Mouse (Mus musculus): ENCODE measurements around the gene Pcnt. TPM values are rescaled to one million over a fixed set of nuclear protein-coding genes. Genes with fewer than 3 reads are reported as not detected.

Gene Pcnt
- polyA plus RNA-seq, 1 experiment from 2014 or later, result 12.4 TPM

DNA sequence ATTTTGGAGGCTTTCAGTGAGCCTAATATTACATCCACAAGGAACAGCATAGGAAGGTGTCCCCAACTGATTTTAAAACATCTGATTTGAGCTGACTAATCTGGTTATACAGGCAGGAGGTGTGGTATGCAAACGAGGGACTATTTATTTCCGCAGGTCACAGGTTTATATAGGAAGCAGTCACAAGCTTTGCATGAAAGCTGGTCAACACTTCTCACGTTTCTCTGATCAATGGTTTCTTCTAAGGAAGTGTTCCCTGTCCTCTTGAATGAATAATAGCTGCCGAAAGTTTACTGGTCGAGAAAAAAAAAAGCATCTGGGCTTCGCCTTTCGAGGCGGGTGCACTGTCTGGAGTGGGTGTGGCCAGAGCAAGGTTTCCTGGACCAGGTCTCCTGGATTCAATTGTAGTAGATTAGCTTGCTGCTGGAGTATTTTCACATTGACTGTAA, 96.5 kb downstream of the Pcnt start:
- peak overlapping the region; percentile 81 for H3K27ac ChIP-seq (ENCODE audit: low read length)
- ATAC-seq (ENCODE audit: insufficient read depth, low FRiP score), result no peak
- H3K36me3 ChIP-seq (ENCODE audit: control insufficient read depth, insufficient read depth, low read length), result no peaks in the 10 kb centered on the region; the same call in 1 of the 2 replicates
- no peaks in the 10 kb centered on the region for H3K9me3 ChIP-seq (replicated peaks; ENCODE audit: control insufficient read depth, low read length)
- H3K9ac ChIP-seq (ENCODE audit: low read length), result peak overlapping the region; percentile 36; the same call in 1 of the 2 replicates
- no peaks in the 10 kb centered on the region for H3K27me3 ChIP-seq (ENCODE audit: control insufficient read depth, insufficient read depth, low read length)
- H3K4me2 ChIP-seq (ENCODE audit: low read depth, low read length), result peak overlapping the region; percentile 97
- 5% methylated on average over 8 of the region's 8 CpGs for WGBS
- H3K4me1 ChIP-seq (ENCODE audit: control insufficient read depth, insufficient read depth, low read length), result peaks cover 17% of the 10 kb centered on the region
- peak overlapping the region; percentile 85 for H3K4me3 ChIP-seq (replicated peaks; ENCODE audit: low read length)

GRCm38 (mm10) chr10:76345540-76345902, 97.1 kb downstream of the Pcnt start:
- ATAC-seq (ENCODE audit: insufficient read depth, low FRiP score), result peak; percentile 16; the same call in 1 of the 2 replicates
- Histone ChIP-seq H3K4me1 (ENCODE audit: control insufficient read depth, insufficient read depth, low read length) (peaks cover 17% of the 10 kb centered on the region), H3K9me3 (replicated peaks; ENCODE audit: control insufficient read depth, low read length) (no peaks in the 10 kb centered on the region), H3K36me3 (ENCODE audit: control insufficient read depth, insufficient read depth, low read length) (no peaks in the 10 kb centered on the region; the same call in 1 of the 2 replicates), H3K4me3 (replicated peaks; ENCODE audit: low read length) (peak overlapping the region; percentile 85), H3K27ac (ENCODE audit: low read length) (peak overlapping the region; percentile 81), H3K9ac (ENCODE audit: low read length) (peak overlapping the region; percentile 93), H3K27me3 (ENCODE audit: control insufficient read depth, insufficient read depth, low read length) (no peaks in the 10 kb centered on the region), H3K4me2 (ENCODE audit: low read depth, low read length) (peak overlapping the region; percentile 97)
- WGBS, result 2% methylated on average over 12 of the region's 12 CpGs

GRCm38 (mm10) chr10:76344711-76345539, 97.7 kb downstream of the Pcnt start, which contains the start of gene Dip2a:
Gene Dip2a (minus strand): TSS chr10:76345291.
- H3K9ac ChIP-seq (ENCODE audit: low read length), result peak within 1 kb of the TSS; percentile 93
- no peaks in the 10 kb centered on the region for H3K27me3 ChIP-seq (ENCODE audit: control insufficient read depth, insufficient read depth, low read length)
- WGBS, result under 1% methylated on average over 83 of the region's 94 CpGs
- peak within 1 kb of the TSS; percentile 81 for H3K27ac ChIP-seq (ENCODE audit: low read length)
- H3K36me3 ChIP-seq (ENCODE audit: control insufficient read depth, insufficient read depth, low read length), result no peaks in the 10 kb centered on the region; the same call in 1 of the 2 replicates
- H3K4me3 ChIP-seq (replicated peaks; ENCODE audit: low read length), result peak within 1 kb of the TSS; percentile 85
- peak within 1 kb of the TSS; percentile 97 for H3K4me2 ChIP-seq (ENCODE audit: low read depth, low read length)
- no peaks in the 10 kb centered on the region for H3K9me3 ChIP-seq (replicated peaks; ENCODE audit: control insufficient read depth, low read length)
- peak; percentile 93 for ATAC-seq (ENCODE audit: insufficient read depth, low FRiP score)
- peaks cover 17% of the 10 kb centered on the region for H3K4me1 ChIP-seq (ENCODE audit: control insufficient read depth, insufficient read depth, low read length)

DNA sequence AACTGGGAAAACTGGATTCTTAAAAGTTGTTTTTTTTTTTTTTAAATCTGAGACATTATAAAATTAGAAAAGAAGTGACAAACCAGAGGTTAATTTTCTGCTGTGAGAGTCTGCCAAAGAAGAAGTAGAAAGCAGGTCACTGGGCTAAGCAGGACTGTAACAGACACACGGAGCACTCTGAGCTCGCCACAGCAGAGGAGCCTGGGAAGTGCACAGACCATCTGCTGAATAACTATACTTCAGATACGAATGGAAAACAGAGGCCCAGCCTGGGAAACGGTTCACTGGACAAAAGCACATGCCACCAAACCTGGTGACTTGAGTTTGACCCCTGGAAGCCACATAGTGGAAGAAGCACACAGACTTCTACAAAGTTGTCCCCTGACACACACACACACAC, 108.2 kb downstream of the Pcnt start:
- Histone ChIP-seq H3K4me2 (ENCODE audit: low read depth, low read length) (no peak overlapping the region), H3K4me1 (ENCODE audit: control insufficient read depth, insufficient read depth, low read length) (no peaks in the 10 kb centered on the region), H3K36me3 (ENCODE audit: control insufficient read depth, insufficient read depth, low read length) (no peaks in the 10 kb centered on the region), H3K27ac (ENCODE audit: low read length) (no peak overlapping the region), H3K4me3 (replicated peaks; ENCODE audit: low read length) (no peak overlapping the region), H3K9ac (ENCODE audit: low read length) (no peak overlapping the region), H3K27me3 (ENCODE audit: control insufficient read depth, insufficient read depth, low read length) (no peaks in the 10 kb centered on the region), H3K9me3 (replicated peaks; ENCODE audit: control insufficient read depth, low read length) (no peaks in the 10 kb centered on the region)
- ATAC-seq (ENCODE audit: insufficient read depth, low FRiP score), result no peak
- 40% methylated on average over 4 of the region's 4 CpGs for WGBS

DNA sequence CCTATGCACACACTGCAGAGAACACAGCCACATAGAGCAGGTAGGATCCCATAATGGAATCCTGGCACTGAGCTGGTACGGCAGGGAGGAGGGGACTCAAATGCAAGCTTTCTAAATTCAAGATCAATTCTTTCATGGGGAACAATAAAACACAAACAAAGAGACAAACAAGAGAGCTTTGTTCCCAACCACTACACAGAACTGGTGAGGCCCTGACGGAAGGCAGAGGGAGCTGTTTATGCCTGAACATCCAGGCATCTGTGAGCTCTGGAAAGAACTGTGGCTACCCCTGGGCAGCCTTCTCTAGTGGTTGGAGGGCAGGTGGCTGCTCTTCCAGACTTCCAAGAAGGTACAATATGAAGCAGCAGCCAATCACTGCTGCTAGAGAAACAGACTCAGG, 110.5 kb downstream of the Pcnt start:
- H3K9me3 ChIP-seq (replicated peaks; ENCODE audit: control insufficient read depth, low read length), result no peaks in the 10 kb centered on the region
- 82% methylated on average over 2 of the region's 2 CpGs for WGBS
- ATAC-seq (ENCODE audit: insufficient read depth, low FRiP score), result no peak
- no peak overlapping the region for H3K4me3 ChIP-seq (replicated peaks; ENCODE audit: low read length)
- H3K9ac ChIP-seq (ENCODE audit: low read length), result no peak overlapping the region
- no peaks in the 10 kb centered on the region for H3K36me3 ChIP-seq (ENCODE audit: control insufficient read depth, insufficient read depth, low read length)
- H3K4me1 ChIP-seq (ENCODE audit: control insufficient read depth, insufficient read depth, low read length), result no peaks in the 10 kb centered on the region
- H3K4me2 ChIP-seq (ENCODE audit: low read depth, low read length), result no peak overlapping the region
- no peak overlapping the region for H3K27ac ChIP-seq (ENCODE audit: low read length)
- H3K27me3 ChIP-seq (ENCODE audit: control insufficient read depth, insufficient read depth, low read length), result no peaks in the 10 kb centered on the region

- H3K9me3 ChIP-seq (replicated peaks; ENCODE audit: control insufficient read depth, low read length), result no peaks in the 10 kb centered on the region
- no peaks in the 10 kb centered on the region for H3K36me3 ChIP-seq (ENCODE audit: control insufficient read depth, insufficient read depth, low read length)
- H3K9ac ChIP-seq (ENCODE audit: low read length), result no peak overlapping the region
- H3K4me3 ChIP-seq (replicated peaks; ENCODE audit: low read length), result no peak overlapping the region
- WGBS, result 77% methylated on average over 4 of the region's 4 CpGs
- H3K4me2 ChIP-seq (ENCODE audit: low read depth, low read length), result no peak overlapping the region
- H3K27ac ChIP-seq (ENCODE audit: low read length), result no peak overlapping the region
- no peaks in the 10 kb centered on the region for H3K27me3 ChIP-seq (ENCODE audit: control insufficient read depth, insufficient read depth, low read length)
- no peaks in the 10 kb centered on the region for H3K4me1 ChIP-seq (ENCODE audit: control insufficient read depth, insufficient read depth, low read length)
- ATAC-seq (ENCODE audit: insufficient read depth, low FRiP score), result no peak
These were observed 113.5 kb downstream of the Pcnt start for GRCm38 (mm10) chr10:76329093-76329492.

DNA sequence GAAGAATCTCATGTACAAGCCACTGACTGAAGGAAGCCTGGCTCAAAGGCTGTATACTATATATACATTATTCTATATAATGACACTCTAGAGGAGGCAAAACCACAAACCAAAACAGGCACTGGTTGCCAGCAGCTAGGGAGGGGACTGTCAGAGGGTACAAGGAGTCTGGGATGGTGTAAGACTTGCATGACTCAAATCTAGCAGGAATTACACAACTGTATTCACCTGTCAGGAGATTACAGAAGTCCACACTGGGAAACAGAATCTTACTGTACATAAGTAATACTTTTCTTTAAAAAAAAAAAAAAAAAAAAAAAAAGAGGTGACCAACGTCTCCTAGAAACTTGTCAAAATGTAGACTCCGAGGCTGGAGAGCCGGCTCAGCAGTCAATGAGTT, 114.0 kb downstream of the Pcnt start:
- Histone ChIP-seq H3K27me3 (ENCODE audit: control insufficient read depth, insufficient read depth, low read length) (no peaks in the 10 kb centered on the region), H3K9ac (ENCODE audit: low read length) (no peak overlapping the region), H3K9me3 (replicated peaks; ENCODE audit: control insufficient read depth, low read length) (no peaks in the 10 kb centered on the region), H3K4me1 (ENCODE audit: control insufficient read depth, insufficient read depth, low read length) (no peaks in the 10 kb centered on the region), H3K36me3 (ENCODE audit: control insufficient read depth, insufficient read depth, low read length) (no peaks in the 10 kb centered on the region), H3K4me3 (replicated peaks; ENCODE audit: low read length) (no peak overlapping the region), H3K27ac (ENCODE audit: low read length) (no peak overlapping the region), H3K4me2 (ENCODE audit: low read depth, low read length) (no peak overlapping the region)
- ATAC-seq (ENCODE audit: insufficient read depth, low FRiP score), result no peak
- 84% methylated on average over 3 of the region's 3 CpGs for WGBS

DNA sequence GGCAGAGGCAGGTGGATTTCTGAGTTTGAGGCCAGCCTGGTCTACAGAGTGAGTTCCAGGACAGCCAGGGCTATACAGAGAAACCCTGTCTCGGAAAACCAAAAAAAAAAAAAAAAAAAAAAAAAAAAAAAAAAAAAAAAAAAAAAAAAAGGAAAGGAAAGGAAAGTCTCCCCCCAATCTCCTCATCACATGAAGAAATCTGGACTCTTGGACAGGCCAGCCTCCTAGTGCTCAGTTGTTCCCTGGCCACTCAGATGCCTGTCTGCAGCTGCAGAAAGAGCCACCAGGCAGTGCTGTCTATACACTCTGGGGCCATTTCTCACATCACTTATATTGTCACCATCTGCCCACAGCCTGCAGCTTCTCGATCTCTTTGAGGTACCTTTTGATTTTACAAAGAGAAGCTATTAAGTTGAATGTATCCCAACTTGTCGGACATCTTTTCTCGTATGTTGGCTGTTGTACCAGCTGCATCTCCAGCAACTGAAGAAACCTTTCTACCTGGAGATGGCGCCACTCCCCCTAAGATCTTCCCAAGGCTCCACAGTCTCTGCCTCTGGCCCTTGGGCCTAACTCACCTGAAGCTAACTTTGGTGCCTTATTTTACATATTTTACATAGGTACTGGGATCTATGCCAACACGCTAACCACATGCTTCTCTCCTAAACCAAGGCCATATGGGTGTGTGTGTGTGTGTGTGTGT, 116.1 kb downstream of the Pcnt start:
- no peak overlapping the region for H3K9ac ChIP-seq (ENCODE audit: low read length)
- no peaks in the 10 kb centered on the region for H3K4me1 ChIP-seq (ENCODE audit: control insufficient read depth, insufficient read depth, low read length)
- H3K9me3 ChIP-seq (replicated peaks; ENCODE audit: control insufficient read depth, low read length), result no peaks in the 10 kb centered on the region
- WGBS, result 72% methylated on average over 6 of the region's 6 CpGs
- no peak overlapping the region for H3K4me3 ChIP-seq (replicated peaks; ENCODE audit: low read length)
- no peak overlapping the region for H3K4me2 ChIP-seq (ENCODE audit: low read depth, low read length)
- ATAC-seq (ENCODE audit: insufficient read depth, low FRiP score), result 0 out of 2 replicates have a peak, but pooled peaks have one; percentile 33
- no peaks in the 10 kb centered on the region for H3K27me3 ChIP-seq (ENCODE audit: control insufficient read depth, insufficient read depth, low read length)
- no peak overlapping the region for H3K27ac ChIP-seq (ENCODE audit: low read length)
- no peaks in the 10 kb centered on the region for H3K36me3 ChIP-seq (ENCODE audit: control insufficient read depth, insufficient read depth, low read length)

- WGBS, result 79% methylated on average over 12 of the region's 12 CpGs
- no peaks in the 10 kb centered on the region for H3K27me3 ChIP-seq (ENCODE audit: control insufficient read depth, insufficient read depth, low read length)
- ATAC-seq (ENCODE audit: insufficient read depth, low FRiP score), result no peak
- H3K4me3 ChIP-seq (replicated peaks; ENCODE audit: low read length), result no peak overlapping the region
- no peaks in the 10 kb centered on the region for H3K4me1 ChIP-seq (ENCODE audit: control insufficient read depth, insufficient read depth, low read length)
- H3K27ac ChIP-seq (ENCODE audit: low read length), result no peak overlapping the region
- H3K9ac ChIP-seq (ENCODE audit: low read length), result no peak overlapping the region
- no peak overlapping the region for H3K4me2 ChIP-seq (ENCODE audit: low read depth, low read length)
- H3K9me3 ChIP-seq (replicated peaks; ENCODE audit: control insufficient read depth, low read length), result no peaks in the 10 kb centered on the region
- peaks cover 21% of the 10 kb centered on the region for H3K36me3 ChIP-seq (ENCODE audit: control insufficient read depth, insufficient read depth, low read length)
These were observed 125.0 kb downstream of the Pcnt start for GRCm38 (mm10) chr10:76317623-76318022.
